Mouse (Mus musculus): ENCODE measurements around the gene Kmt2a. TPM values are rescaled to one million over a fixed set of nuclear protein-coding genes. Genes with fewer than 3 reads are reported as not detected.

Gene Kmt2a
- 135 TPM for total RNA-seq (2023)

DNA sequence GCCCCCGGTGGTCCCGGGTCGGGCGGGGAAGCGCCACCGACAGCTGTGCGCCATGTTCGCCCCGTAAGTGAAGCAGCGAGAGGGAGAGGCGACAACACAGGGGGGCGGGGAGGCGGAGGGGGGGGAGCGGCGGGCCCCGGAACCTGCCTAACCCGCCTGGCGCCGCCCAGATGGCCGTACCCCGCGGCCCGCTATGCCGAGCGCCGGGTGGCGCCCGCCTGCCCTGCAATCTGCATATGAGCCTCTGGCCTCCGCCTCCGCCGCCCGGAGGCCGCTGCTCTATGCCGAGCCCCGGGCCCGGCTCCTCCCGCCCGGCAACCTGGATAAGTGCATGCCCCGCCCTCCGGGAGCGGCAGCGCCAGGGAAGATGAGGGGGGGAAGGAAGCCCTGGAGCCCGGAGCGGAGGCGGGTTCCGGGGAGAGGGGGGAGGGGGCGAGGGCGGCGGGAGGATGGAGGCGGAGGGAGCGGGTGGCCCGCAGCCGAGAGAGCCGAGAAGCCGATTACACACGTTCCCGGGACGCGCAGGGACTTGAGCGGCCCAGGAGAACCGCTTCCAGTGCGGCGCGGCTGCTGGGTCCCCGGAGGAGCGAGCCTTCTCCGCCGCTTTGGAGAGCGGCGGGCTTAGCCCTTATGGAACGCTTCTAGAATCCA is at the start of gene Kmt2a:
Kmt2a (minus strand) TSS at position 76 of the 651 bp plus-strand sequence.

DNA sequence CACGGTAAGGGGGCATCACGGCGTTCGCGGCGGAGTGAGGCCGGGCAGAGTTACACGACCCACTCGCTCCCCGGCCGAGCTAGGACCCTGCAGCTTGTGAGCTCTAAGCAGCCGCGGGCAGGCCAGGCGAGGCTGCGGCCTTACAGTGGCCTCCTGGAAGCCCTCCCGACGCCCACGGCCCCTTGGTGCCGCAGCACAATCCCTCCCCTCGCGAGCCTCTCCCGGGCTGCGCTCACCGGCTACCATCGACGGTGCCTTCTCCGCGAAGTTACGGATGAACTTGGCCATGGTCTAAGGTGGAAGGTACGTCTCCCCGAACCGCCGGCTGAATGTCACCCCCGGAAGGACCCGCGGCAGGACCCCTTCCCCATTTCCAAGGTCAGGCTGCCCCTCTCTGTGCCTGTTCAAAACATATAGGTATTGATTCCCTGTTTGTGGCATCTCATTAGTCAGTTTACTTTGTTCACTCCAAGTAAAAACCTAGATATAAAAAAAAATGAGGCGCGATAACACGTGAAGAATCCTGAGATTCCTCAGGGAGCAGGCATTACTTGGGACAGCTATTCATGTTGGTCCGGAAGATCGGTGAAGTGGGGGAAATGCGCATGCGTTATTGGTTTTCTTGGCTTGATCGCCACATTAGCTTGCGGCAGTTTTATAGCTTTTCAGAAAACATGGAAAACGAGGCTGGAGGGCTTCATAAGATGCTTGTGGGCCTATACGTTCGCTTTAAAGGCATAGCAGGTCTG is 39.5 kb upstream of the Kmt2a start, which contains the start of gene Atp5l:
Atp5l (minus strand) TSS at position 369 of the 749 bp plus-strand sequence.

DNA sequence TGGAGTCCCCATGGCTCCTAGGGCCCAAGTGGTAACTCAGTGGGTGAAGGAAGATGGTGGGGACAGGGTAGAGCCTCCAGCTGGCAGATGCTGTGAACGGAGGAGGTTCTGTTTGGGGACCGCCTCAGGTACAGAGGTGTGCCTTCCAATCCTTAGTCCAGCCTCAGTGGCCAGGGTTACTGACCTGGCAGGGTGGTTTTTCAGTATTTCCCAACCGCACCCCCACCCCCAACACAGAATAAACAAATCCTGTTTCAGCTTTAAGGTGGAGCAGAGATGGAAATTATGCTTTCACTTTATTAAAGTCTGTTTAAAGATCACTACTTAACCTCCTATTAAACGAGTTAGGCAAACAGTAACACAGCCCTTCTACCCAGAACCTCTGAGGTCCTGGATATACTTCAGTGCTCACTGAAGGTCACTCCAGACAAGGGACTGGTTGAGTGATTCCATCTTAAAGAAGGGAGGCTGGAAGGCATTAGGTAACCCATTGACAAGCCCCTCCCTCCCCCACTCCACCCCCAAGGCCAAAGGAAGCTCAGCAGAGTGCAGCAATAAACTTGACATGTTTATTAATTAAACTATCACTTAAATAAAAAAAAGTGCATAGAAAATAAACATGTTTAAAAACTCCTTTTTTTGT is 78.2 kb downstream of the Kmt2a start, which contains the start of gene Ttc36:
Ttc36 (minus strand) TSS at position 265 of the 643 bp plus-strand sequence.

DNA sequence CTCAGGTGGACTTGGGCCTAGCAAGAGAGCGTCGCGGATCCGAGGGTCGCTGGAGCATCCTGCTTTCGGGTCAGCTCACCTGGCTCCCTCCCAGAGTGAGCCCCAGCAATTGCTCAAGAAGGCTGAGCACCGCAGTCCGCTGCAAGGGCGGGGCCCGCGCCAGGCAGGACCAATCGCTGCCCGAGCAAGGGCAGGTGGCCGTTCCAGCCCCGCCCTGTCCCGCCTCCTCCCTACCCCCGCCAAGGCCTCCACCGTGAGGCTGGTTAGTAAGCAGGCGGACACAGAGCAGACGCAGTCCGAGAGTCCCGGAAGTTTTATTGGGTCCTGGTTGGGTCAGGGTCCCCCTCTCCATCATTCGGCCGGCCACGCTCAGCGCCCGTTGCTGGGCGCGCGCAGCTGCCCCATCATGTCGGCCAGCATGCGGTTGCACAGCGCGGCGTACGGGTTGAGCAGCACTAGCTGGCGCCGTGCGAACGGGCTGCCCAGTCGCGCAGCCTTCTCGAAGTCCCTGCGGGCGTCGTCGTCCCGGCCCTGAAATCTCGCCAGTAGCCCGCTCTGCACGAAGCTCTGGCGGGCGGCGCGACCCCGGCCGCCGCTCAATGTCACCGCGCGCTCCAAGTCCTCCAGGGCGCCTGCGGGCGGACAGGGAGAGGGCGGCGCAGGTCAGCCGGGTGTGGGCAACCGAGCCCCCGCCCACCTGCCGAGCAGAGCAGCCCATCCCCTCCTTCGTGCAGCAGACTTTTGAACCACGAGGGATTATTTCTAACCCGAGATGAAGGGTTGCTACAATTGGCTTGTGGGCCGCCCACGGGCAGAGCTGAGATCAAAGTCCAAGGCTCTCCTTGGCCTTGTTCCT is 81.8 kb downstream of the Kmt2a start, which contains the start of gene Tmem25:
Tmem25 (minus strand) TSS at position 206 of the 856 bp plus-strand sequence.

DNA sequence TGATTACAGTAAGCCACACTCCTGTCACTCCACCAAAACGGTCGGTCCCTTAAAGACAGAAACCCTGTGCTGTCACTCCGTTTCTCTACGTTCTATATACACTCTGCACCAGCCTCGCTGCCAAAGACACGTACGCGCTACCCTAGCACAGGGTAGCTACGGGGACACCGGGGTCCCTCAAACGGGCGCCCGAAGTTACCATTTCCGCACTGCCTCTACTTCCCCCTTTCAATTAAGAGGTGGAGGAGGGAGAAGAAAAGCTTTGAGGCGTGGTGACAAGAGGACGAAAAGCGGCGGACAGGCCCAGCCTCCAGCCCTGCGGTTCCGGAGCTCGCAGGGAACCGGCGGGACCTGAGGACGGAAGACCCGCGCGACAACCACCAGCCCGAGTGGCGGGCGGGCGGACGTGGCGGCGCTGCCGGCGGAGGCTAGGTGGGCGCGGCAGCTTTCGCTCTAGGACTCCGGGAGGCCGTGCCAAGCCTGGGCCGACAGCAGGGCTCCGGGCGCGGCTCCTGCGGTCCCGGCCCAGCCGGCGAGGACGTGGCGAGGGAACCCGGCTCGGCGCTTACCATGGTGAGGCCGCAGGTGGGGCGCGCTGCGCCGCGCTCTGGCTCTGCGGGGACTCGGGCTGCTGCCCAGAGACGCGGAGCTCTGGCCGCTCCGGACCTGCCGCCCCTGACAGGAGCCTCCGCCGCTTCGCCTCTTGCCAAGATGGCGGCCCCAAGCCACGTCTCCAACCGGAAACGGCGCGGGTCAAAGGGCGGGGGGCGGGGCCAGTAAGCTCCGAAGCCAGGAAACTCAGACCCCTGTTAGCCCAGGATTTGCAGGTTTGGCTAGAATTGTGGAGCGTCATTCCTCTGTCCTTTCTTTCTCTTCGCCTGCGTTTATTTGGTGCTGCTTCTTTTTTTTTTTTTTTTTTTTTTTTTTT is 113.7 kb downstream of the Kmt2a start, which contains the start of the genes Arcn1 and Ift46:
Arcn1 (minus strand) TSS at position 745 of the 928 bp plus-strand sequence.
Ift46 (plus strand) TSS at position 808 of the 928 bp plus-strand sequence.

Other genes with a start within 250 kb of the Kmt2a start
- gene Treh, start 208.1 kb downstream of the Kmt2a start, total RNA-seq (2023) = not detected
- not detected for gene Phldb1, start 146.1 kb downstream of the Kmt2a start, total RNA-seq (2023)
- 112 TPM for gene Arcn1, start 113.5 kb downstream of the Kmt2a start, total RNA-seq (2023)
- 67.6 TPM for gene Ift46, start 113.4 kb downstream of the Kmt2a start, total RNA-seq (2023)
- not detected for gene Tmem25, start 82.0 kb downstream of the Kmt2a start, total RNA-seq (2023)
- gene Ttc36, start 78.2 kb downstream of the Kmt2a start, total RNA-seq (2023) = 4.5 TPM
- 149 TPM for gene Atp5l, start 39.4 kb upstream of the Kmt2a start, total RNA-seq (2023)
- gene Ube4a, start 84.3 kb upstream of the Kmt2a start, total RNA-seq (2023) = 110 TPM
- 495 TPM for gene Cd3g, start 99.1 kb upstream of the Kmt2a start, total RNA-seq (2023)
- gene Cd3d, start 100.5 kb upstream of the Kmt2a start, total RNA-seq (2023) = 490 TPM
- gene Cd3e, start 128.3 kb upstream of the Kmt2a start, total RNA-seq (2023) = 830 TPM
- gene Mpzl2, start 158.5 kb upstream of the Kmt2a start, total RNA-seq (2023) = 0.37 TPM
- gene Mpzl3, start 173.9 kb upstream of the Kmt2a start, total RNA-seq (2023) = 9.8 TPM
- 39.0 TPM for gene Jaml, start 197.9 kb upstream of the Kmt2a start, total RNA-seq (2023)
- gene Scn2b, start 236.5 kb upstream of the Kmt2a start, total RNA-seq (2023) = 0.21 TPM

All from CD8-positive naive resting alpha-beta T cell, adult 57 days (primary cell).